Mouse (Mus musculus) liver, postnatal 0 days (tissue): ENCODE measurements around the gene Fbxl8.

Experiments
- CTCF ChIP-seq: sonication (generic); IDR thresholded peaks from 2 replicates; pipeline ENCODE4 v1.5.1; 2016; ENCODE audit warnings: antibody characterized with exemption, low read depth
- EP300 ChIP-seq: IDR thresholded peaks from 2 replicates; pipeline ENCODE4 v1.6.1; 2016; ENCODE audit warnings: antibody characterized with exemption, low read depth, mild to moderate bottlenecking

DNA sequence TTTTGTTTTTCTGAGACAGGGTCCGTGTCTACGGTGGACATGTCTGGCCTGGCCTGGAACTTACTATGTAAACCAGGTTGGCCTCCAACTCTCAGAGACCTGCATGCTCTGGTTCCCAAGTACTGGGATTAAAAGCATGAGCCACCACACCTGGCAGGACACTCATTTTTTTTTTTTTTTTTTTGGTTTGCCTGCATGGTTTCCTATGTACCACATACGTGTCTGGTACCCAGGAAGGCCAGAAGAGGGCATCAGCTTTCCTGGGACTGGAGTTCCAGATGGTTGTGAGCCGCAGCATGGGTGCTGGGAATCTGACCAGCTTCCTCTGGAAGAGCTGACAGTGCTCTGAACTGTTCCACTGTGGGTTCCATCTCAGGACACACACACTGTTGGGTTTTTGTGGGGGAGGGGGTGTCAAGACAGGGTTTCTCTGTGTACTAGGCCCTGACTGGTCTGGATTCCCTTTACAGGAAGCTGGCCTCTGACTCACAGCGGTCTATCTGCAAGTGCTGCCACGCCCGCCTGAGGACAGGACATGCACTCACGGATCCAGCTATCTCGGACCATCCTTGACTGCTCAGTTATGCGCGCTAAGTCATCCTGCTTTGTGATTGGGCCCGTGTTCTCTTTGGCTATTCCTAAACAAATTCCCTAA, 3.0 kb upstream of the Fbxl8 start:
- TF ChIP-seq CTCF (peak; percentile 13; the same call in 1 of the 2 replicates), EP300 (no peak)
